Mouse (Mus musculus): ENCODE measurements at regions not wholly inside any gene's neighbourhood (a gene's known extent, or its start where the extent isn't known, plus 50 kb on each side); places are given as distances from the start of the nearest gene placed in this dataset.

GRCm38 (mm10) chr5:18163515-18163914 lies 196.6 kb downstream of the Gnai1 start:
- TF ChIP-seq ZNF384 (IDR thresholded peaks at IDR 0.05; ENCODE audit: low read depth, low read length) (no peak), USF1 (IDR thresholded peaks at IDR 0.05; ENCODE audit: low read depth, low read length) (no peak), CTCF (IDR thresholded peaks at IDR 0.05 in 2 of 3, conservative IDR thresholded peaks at IDR 0.05 in 1 of 3; ENCODE audit: control insufficient read depth in 1 of 3, insufficient read depth in 1 of 3, low read depth in 2 of 3, low read length in 3 of 3, poor library complexity in 1 of 3, severe bottlenecking in 1 of 3) (no peak), JUND (IDR thresholded peaks at IDR 0.05; ENCODE audit: low read depth, low read length) (no peak), MAX (IDR thresholded peaks at IDR 0.05; ENCODE audit: low read length) (no peak), EP300 (IDR thresholded peaks at IDR 0.05; ENCODE audit: low read depth in 1 of 2, low read length in 2 of 2) (no peak), POLR2A (IDR thresholded peaks at IDR 0.05; ENCODE audit: control insufficient read depth in 1 of 2, insufficient read depth in 1 of 2, low read depth in 1 of 2, low read length in 2 of 2, poor library complexity in 1 of 2) (no peak), MEF2A (IDR thresholded peaks at IDR 0.05; ENCODE audit: extremely low read depth, insufficient replicate concordance, low read depth, low read length, poor library complexity, severe bottlenecking) (no peak), MAFK (IDR thresholded peaks at IDR 0.05; ENCODE audit: borderline replicate concordance, low read depth, low read length) (no peak), CHD1 (IDR thresholded peaks at IDR 0.05; ENCODE audit: low read depth, low read length) (no peak), GATA1 (IDR thresholded peaks at IDR 0.05; ENCODE audit: low read depth, low read length) (no peak)
